Mouse (Mus musculus): Measurements from ENCODE around the gene Mark4.

DNA sequence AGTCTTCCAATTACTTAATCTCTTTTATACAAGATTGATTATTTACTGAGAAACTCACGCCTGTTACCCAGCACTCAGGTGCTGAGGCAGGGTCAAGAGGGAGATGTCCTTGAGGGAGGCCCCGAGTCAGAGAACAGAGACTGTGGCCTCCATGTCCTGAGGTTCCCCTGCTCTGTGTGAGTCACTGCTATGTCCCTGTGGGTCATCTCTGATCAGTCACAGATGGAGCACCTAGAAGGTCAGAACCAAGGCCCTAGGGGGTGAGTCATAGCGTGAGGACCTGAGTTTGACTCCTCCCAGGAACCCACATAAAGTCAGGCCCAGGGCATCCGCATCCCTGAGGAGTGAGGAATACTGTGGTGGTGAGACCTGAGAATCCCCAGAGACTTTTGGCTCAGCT, 43.0 kb upstream of the Mark4 start:
- TF ChIP-seq CTCF (IDR thresholded peaks at IDR 0.05; ENCODE audit: control insufficient read depth, insufficient read depth, insufficient replicate concordance, low read depth, low read length) (no peak), POLR2A (IDR thresholded peaks at IDR 0.05; ENCODE audit: control insufficient read depth, low read depth, low read length) (no peak)
